Mouse (Mus musculus): Measurements from ENCODE around the gene Mrpl23.

- no peak for TF ChIP-seq CTCF (IDR thresholded peaks at IDR 0.05; ENCODE audit: low read depth)
- no peak for TF ChIP-seq EP300 (IDR thresholded peaks at IDR 0.05; ENCODE audit: low read depth)
These were observed 23.6 kb downstream of the Mrpl23 start for GRCm38 (mm10) chr7:142556089-142556476.

All from liver, postnatal 0 days (tissue).